Mouse (Mus musculus): ENCODE measurements at regions not wholly inside any gene's neighbourhood (a gene's known extent, or its start where the extent isn't known, plus 50 kb on each side); places are given as distances from the start of the nearest gene placed in this dataset.
A peak's percentile ranks its signal among the peaks of the same experiment; 100 is the strongest.

GRCm38 (mm10) chr7:36420741-36421140 is 277.2 kb upstream of the Tshz3 start:
- Histone ChIP-seq H3K4me1 (ENCODE audit: control insufficient read depth, insufficient read depth, low read length) (no peaks in the 10 kb centered on the region), H3K27ac (ENCODE audit: low read length) (no peak overlapping the region), H3K36me3 (ENCODE audit: control insufficient read depth, insufficient read depth, low read length) (no peaks in the 10 kb centered on the region), H3K27me3 (ENCODE audit: control insufficient read depth, insufficient read depth, low read depth, low read length) (no peaks in the 10 kb centered on the region), H3K4me2 (ENCODE audit: low read length) (no peak overlapping the region), H3K9ac (ENCODE audit: low read depth, low read length) (no peak overlapping the region), H3K4me3 (ENCODE audit: low read depth, low read length) (no peak overlapping the region), H3K9me3 (replicated peaks; ENCODE audit: control insufficient read depth, low read length, poor library complexity, severe bottlenecking) (no peaks in the 10 kb centered on the region)
- 75% methylated on average over 9 of the region's 9 CpGs for WGBS
- ATAC-seq, result no peak

DNA sequence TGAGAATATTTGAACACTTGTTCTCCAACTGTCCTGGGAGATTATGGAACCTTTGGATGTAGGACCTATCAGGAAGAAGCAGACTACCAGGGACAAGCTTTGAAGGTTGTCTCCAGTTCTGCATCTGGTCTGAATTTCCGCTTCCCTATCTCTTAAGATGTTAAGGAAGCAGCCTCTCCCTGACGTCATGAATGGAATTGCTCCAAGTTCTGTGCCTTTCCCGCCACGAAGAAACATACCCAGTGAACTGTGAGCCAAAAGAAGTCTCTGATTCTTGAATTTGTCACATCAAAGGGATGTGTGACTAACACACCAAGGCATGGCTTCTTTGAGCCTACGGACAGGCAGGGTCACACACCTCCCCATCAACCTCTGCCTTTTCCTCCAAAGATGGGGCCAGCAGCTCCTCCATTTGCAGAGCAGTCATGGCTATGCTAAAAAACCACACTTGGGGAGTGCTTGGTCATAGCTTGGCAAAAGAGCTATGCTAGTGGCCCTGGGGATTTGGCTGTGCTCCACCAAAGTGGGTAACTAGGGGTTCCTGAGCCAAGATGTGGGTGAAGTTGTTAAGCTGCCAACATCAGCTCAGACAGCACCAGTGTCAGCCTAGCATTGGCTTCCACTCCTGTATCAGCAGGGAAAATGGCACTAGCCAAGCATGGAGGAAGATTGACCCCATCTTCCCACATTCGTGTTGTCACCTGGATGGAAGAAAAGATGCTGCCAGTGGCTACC is 248.6 kb upstream of the Tshz3 start:
- 75% methylated on average over 6 of the region's 6 CpGs for WGBS
- Histone ChIP-seq H3K27me3 (ENCODE audit: control insufficient read depth, insufficient read depth, low read depth, low read length) (no peaks in the 10 kb centered on the region), H3K36me3 (ENCODE audit: control insufficient read depth, insufficient read depth, low read length) (no peaks in the 10 kb centered on the region), H3K9ac (ENCODE audit: low read depth, low read length) (no peak overlapping the region), H3K4me1 (ENCODE audit: control insufficient read depth, insufficient read depth, low read length) (no peaks in the 10 kb centered on the region), H3K4me2 (ENCODE audit: low read length) (no peak overlapping the region), H3K4me3 (ENCODE audit: low read depth, low read length) (no peak overlapping the region), H3K9me3 (replicated peaks; ENCODE audit: control insufficient read depth, low read length, poor library complexity, severe bottlenecking) (no peaks in the 10 kb centered on the region), H3K27ac (ENCODE audit: low read length) (no peak overlapping the region)
- no peak for ATAC-seq

DNA sequence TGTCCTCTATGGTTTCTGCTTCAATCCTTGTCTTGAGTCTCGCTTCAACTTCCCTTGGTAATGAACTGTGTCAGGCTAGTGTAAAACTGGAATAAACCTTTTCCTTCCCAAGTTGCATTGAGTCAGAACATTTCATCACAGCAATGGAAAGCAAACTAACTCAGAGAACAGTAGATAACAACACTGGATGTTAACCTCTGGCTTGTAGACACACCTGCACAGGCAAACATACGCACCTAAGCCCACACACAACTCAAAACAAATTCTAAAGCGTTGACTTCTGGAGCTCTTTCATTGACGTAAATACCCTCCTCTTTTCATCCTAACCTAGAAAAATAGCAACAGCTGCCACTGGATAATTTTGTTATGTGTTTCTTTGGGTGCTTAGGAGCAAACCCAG is 244.1 kb upstream of the Tshz3 start:
- 94% methylated on average over 4 of the region's 4 CpGs for WGBS
- Histone ChIP-seq H3K9ac (ENCODE audit: low read depth, low read length) (no peak overlapping the region), H3K36me3 (ENCODE audit: control insufficient read depth, insufficient read depth, low read length) (no peaks in the 10 kb centered on the region), H3K4me1 (ENCODE audit: control insufficient read depth, insufficient read depth, low read length) (no peaks in the 10 kb centered on the region), H3K9me3 (replicated peaks; ENCODE audit: control insufficient read depth, low read length, poor library complexity, severe bottlenecking) (no peaks in the 10 kb centered on the region), H3K4me2 (ENCODE audit: low read length) (no peak overlapping the region), H3K27ac (ENCODE audit: low read length) (no peak overlapping the region), H3K27me3 (ENCODE audit: control insufficient read depth, insufficient read depth, low read depth, low read length) (no peaks in the 10 kb centered on the region), H3K4me3 (ENCODE audit: low read depth, low read length) (no peak overlapping the region)
- no peak for ATAC-seq

DNA sequence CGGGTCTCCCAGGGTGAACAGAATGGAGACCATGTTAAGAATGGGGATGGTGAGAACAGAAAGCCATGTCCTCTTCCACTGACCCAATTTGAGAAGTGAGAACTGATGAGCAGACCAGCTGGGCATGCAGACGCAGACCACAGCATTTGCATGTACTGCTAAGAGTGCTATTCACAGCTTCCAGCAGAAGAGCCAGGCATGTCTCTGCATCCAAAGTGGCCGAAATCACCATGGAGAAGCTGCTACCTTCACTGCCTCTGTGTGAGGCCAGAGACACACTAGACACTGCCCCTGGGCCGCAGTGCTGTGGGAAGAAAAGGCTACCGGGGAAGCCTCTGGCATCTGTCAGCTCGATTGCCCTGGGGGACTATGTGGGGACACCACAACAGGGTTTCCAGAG is 241.8 kb upstream of the Tshz3 start:
- Histone ChIP-seq H3K27ac (ENCODE audit: low read length) (no peak overlapping the region), H3K4me2 (ENCODE audit: low read length) (no peak overlapping the region), H3K9ac (ENCODE audit: low read depth, low read length) (no peak overlapping the region), H3K36me3 (ENCODE audit: control insufficient read depth, insufficient read depth, low read length) (no peaks in the 10 kb centered on the region), H3K4me3 (ENCODE audit: low read depth, low read length) (no peak overlapping the region), H3K9me3 (replicated peaks; ENCODE audit: control insufficient read depth, low read length, poor library complexity, severe bottlenecking) (no peaks in the 10 kb centered on the region), H3K4me1 (ENCODE audit: control insufficient read depth, insufficient read depth, low read length) (no peaks in the 10 kb centered on the region), H3K27me3 (ENCODE audit: control insufficient read depth, insufficient read depth, low read depth, low read length) (no peaks in the 10 kb centered on the region)
- WGBS, result 78% methylated on average over 6 of the region's 6 CpGs
- 0 out of 2 replicates have a peak, but pooled peaks have one; percentile 25 for ATAC-seq

- no peaks in the 10 kb centered on the region for H3K9me3 ChIP-seq (replicated peaks; ENCODE audit: control insufficient read depth, low read length, poor library complexity, severe bottlenecking)
- no peak overlapping the region for H3K9ac ChIP-seq (ENCODE audit: low read depth, low read length)
- no peak overlapping the region for H3K4me2 ChIP-seq (ENCODE audit: low read length)
- no peaks in the 10 kb centered on the region for H3K36me3 ChIP-seq (ENCODE audit: control insufficient read depth, insufficient read depth, low read length)
- WGBS, result 83% methylated on average over 5 of the region's 5 CpGs
- H3K27me3 ChIP-seq (ENCODE audit: control insufficient read depth, insufficient read depth, low read depth, low read length), result no peaks in the 10 kb centered on the region
- H3K4me1 ChIP-seq (ENCODE audit: control insufficient read depth, insufficient read depth, low read length), result no peaks in the 10 kb centered on the region
- no peak for ATAC-seq
- H3K27ac ChIP-seq (ENCODE audit: low read length), result no peak overlapping the region
- H3K4me3 ChIP-seq (ENCODE audit: low read depth, low read length), result no peak overlapping the region
Observed at GRCm38 (mm10) chr7:36462422-36462833, 235.5 kb upstream of the Tshz3 start.

DNA sequence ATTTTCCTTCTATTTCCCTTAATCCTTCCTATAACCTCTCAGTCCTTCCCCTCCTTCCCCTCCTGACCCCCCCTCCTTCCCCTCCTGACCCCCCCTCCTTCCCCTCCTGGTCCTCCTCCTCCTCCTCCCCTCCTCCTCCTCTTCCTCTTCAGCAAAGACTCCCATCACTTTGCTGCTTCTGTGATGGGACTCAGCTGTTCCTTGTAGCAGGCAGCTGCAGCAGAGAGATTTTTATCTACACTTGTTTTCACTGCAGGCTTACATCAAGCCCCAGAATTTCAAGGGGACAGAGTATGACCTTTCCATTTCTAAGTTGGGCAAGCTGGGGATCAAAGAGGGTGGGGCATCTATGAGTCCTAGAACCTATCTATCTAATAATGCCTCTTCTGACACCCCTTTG is 228.5 kb upstream of the Tshz3 start:
- H3K27ac ChIP-seq (ENCODE audit: low read length), result no peak overlapping the region
- H3K4me2 ChIP-seq (ENCODE audit: low read length), result no peak overlapping the region
- ATAC-seq, result no peak

GRCm38 (mm10) chr7:36473532-36473931 is 224.4 kb upstream of the Tshz3 start:
- WGBS, result 78% methylated on average over 2 of the region's 2 CpGs
- no peaks in the 10 kb centered on the region for H3K27me3 ChIP-seq (ENCODE audit: control insufficient read depth, insufficient read depth, low read depth, low read length)

More for the DNA sequence above, 228.5 kb upstream of the Tshz3 start:
- Histone ChIP-seq H3K4me3 (ENCODE audit: low read depth, low read length) (no peak overlapping the region), H3K36me3 (ENCODE audit: control insufficient read depth, insufficient read depth, low read length) (no peaks in the 10 kb centered on the region), H3K9me3 (replicated peaks; ENCODE audit: control insufficient read depth, low read length, poor library complexity, severe bottlenecking) (no peaks in the 10 kb centered on the region), H3K9ac (ENCODE audit: low read depth, low read length) (no peak overlapping the region), H3K27me3 (ENCODE audit: control insufficient read depth, insufficient read depth, low read depth, low read length) (no peaks in the 10 kb centered on the region), H3K4me1 (ENCODE audit: control insufficient read depth, insufficient read depth, low read length) (no peaks in the 10 kb centered on the region)

DNA sequence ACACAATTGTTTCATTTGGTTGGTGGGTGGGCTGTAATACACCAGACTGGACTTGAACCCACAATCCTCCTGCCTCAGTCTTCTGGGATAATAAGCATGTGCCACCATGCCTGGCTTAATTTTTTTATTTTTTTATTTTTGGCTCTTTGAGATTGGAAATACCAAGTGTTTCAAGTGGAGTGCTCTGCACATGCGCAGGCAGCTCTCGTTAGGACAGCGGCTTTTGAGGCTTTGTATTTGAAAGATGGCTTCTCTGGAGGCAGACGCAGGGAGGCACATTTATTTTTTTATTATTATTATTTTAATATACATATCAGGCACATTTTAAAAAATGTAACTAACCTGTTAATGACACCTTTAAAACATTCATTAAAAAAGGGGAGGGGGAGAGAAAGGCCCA is 221.5 kb upstream of the Tshz3 start:
- ATAC-seq, result no peak
- WGBS, result 76% methylated on average over 4 of the region's 4 CpGs
- no peak overlapping the region for H3K4me3 ChIP-seq (ENCODE audit: low read depth, low read length)
- H3K9ac ChIP-seq (ENCODE audit: low read depth, low read length), result no peak overlapping the region
- no peak overlapping the region for H3K27ac ChIP-seq (ENCODE audit: low read length)
- peak overlapping the region; percentile 7; the same call in 1 of the 2 replicates for H3K4me2 ChIP-seq (ENCODE audit: low read length)
- no peaks in the 10 kb centered on the region for H3K4me1 ChIP-seq (ENCODE audit: control insufficient read depth, insufficient read depth, low read length)
- H3K27me3 ChIP-seq (ENCODE audit: control insufficient read depth, insufficient read depth, low read depth, low read length), result no peaks in the 10 kb centered on the region
- H3K36me3 ChIP-seq (ENCODE audit: control insufficient read depth, insufficient read depth, low read length), result no peaks in the 10 kb centered on the region
- no peaks in the 10 kb centered on the region for H3K9me3 ChIP-seq (replicated peaks; ENCODE audit: control insufficient read depth, low read length, poor library complexity, severe bottlenecking)

More at GRCm38 (mm10) chr7:36473532-36473931, 224.4 kb upstream of the Tshz3 start:
- H3K36me3 ChIP-seq (ENCODE audit: control insufficient read depth, insufficient read depth, low read length), result no peaks in the 10 kb centered on the region
- no peak overlapping the region for H3K4me2 ChIP-seq (ENCODE audit: low read length)
- no peak overlapping the region for H3K27ac ChIP-seq (ENCODE audit: low read length)
- no peak for ATAC-seq
- H3K4me1 ChIP-seq (ENCODE audit: control insufficient read depth, insufficient read depth, low read length), result no peaks in the 10 kb centered on the region
- H3K9ac ChIP-seq (ENCODE audit: low read depth, low read length), result no peak overlapping the region
- H3K4me3 ChIP-seq (ENCODE audit: low read depth, low read length), result no peak overlapping the region
- H3K9me3 ChIP-seq (replicated peaks; ENCODE audit: control insufficient read depth, low read length, poor library complexity, severe bottlenecking), result no peaks in the 10 kb centered on the region

- Histone ChIP-seq H3K9ac (ENCODE audit: low read depth, low read length) (no peak overlapping the region), H3K27ac (ENCODE audit: low read length) (no peak overlapping the region), H3K36me3 (ENCODE audit: control insufficient read depth, insufficient read depth, low read length) (no peaks in the 10 kb centered on the region), H3K27me3 (ENCODE audit: control insufficient read depth, insufficient read depth, low read depth, low read length) (no peaks in the 10 kb centered on the region), H3K4me2 (ENCODE audit: low read length) (peak overlapping the region; percentile 7; the same call in 1 of the 2 replicates), H3K4me3 (ENCODE audit: low read depth, low read length) (no peak overlapping the region), H3K9me3 (replicated peaks; ENCODE audit: control insufficient read depth, low read length, poor library complexity, severe bottlenecking) (no peaks in the 10 kb centered on the region), H3K4me1 (ENCODE audit: control insufficient read depth, insufficient read depth, low read length) (no peaks in the 10 kb centered on the region)
- 59% methylated on average over 22 of the region's 22 CpGs for WGBS
- peak; percentile 75; the same call in 1 of the 2 replicates for ATAC-seq
Observed at GRCm38 (mm10) chr7:36476851-36477644, 220.9 kb upstream of the Tshz3 start.
